Mouse (Mus musculus) brain, embryonic 14.5 days (tissue): ENCODE results near the gene Gm45837.

ENCODE experiments used
- CTCF ChIP-seq: fragments of 200-500 bp; IDR thresholded peaks from 2 replicates; pipeline ENCODE4 v1.5.1; 2012; ENCODE audit warnings: inconsistent platforms, mild to moderate bottlenecking, moderate library complexity, borderline replicate concordance; ENCODE audit not compliant: insufficient read depth, insufficient read length; ENCODE audit errors: extremely low read depth
- POLR2A ChIP-seq: fragments of 200-500 bp; IDR thresholded peaks from 2 replicates; pipeline ENCODE4 v1.6.1; 2012; ENCODE audit warnings: mild to moderate bottlenecking, inconsistent platforms, borderline replicate concordance; ENCODE audit not compliant: poor library complexity, insufficient read depth, insufficient read length, severe bottlenecking; ENCODE audit errors: extremely low read depth

- TF ChIP-seq CTCF (peak; percentile 77), POLR2A (no peak)
Measured at GRCm38 (mm10) chr7:101503351-101503750, 92.7 kb downstream of the Gm45837 start.
